Mouse (Mus musculus) embryonic facial prominence, embryonic 12.5 days (tissue): ENCODE data around the gene Txndc11. TPM values are rescaled to one million over a fixed set of nuclear protein-coding genes. Genes with fewer than 3 reads are reported as not detected.

Experiments
- ATAC-seq: fragments of 200-750 bp; cut with Nextera tagmentation; 2 replicates; pipeline ENCODE4 v1.8.0; 2017; ENCODE audit not compliant: insufficient number of reproducible peaks, insufficient read depth, low FRiP score, low TSS enrichment
- H3K27ac ChIP-seq: fragments of 300-500 bp; sonication (generic); 2 replicates; pipeline ENCODE4 v1.5.1; 2016; ENCODE audit warnings: mild to moderate bottlenecking
- H3K27me3 ChIP-seq: fragments of 300-500 bp; sonication (generic); 2 replicates; pipeline ENCODE4 v1.6.1; 2016; ENCODE audit warnings: mild to moderate bottlenecking, moderate library complexity
- H3K36me3 ChIP-seq: fragments of 300-500 bp; sonication (generic); 2 replicates; pipeline ENCODE4 v1.6.1; 2016; ENCODE audit warnings: mild to moderate bottlenecking
- H3K4me1 ChIP-seq: fragments of 300-500 bp; sonication (generic); 2 replicates; pipeline ENCODE4 v1.6.1; 2016
- H3K4me2 ChIP-seq: fragments of 300-500 bp; sonication (generic); replicated peaks from 2 replicates; pipeline ENCODE4 v1.6.1; 2016; ENCODE audit warnings: mild to moderate bottlenecking, moderate library complexity
- H3K4me3 ChIP-seq: fragments of 300-500 bp; sonication (generic); 2 replicates; pipeline ENCODE4 v1.5.1; 2016; ENCODE audit warnings: mild to moderate bottlenecking
- H3K9ac ChIP-seq: fragments of 300-500 bp; sonication (generic); 2 replicates; pipeline ENCODE4 v1.6.1; 2016; ENCODE audit warnings: mild to moderate bottlenecking, moderate library complexity
- H3K9me3 ChIP-seq: fragments of 300-500 bp; sonication (generic); 2 replicates; pipeline ENCODE4 v1.6.1; 2016; ENCODE audit warnings: mild to moderate bottlenecking, moderate library complexity
- WGBS: fragments of 180-500 bp; shearing (Covaris S2); methylation state at CpG from one replicate; pipeline ENCODE4 v1.1.7; 2016; 5-methylcytosine and 5-hydroxymethylcytosine counted together
- microRNA-seq: library from miRNA; unstranded; fragments of <30 nt; microRNA quantifications from one replicate; pipeline ENCODE4, GENCODE M21; 2017
- polyA plus RNA-seq: library from polyadenylated mRNA; unstranded; fragments of >200 nt; fragmentation: Nextera tagmentation; extraction: Ambion mirVana; gene quantifications from 2 replicates; pipeline ENCODE4 v1.2.1, GENCODE M21; 2016

Gene Txndc11
- polyA plus RNA-seq, 1 experiment from 2014 or later: 41.7 TPM

DNA sequence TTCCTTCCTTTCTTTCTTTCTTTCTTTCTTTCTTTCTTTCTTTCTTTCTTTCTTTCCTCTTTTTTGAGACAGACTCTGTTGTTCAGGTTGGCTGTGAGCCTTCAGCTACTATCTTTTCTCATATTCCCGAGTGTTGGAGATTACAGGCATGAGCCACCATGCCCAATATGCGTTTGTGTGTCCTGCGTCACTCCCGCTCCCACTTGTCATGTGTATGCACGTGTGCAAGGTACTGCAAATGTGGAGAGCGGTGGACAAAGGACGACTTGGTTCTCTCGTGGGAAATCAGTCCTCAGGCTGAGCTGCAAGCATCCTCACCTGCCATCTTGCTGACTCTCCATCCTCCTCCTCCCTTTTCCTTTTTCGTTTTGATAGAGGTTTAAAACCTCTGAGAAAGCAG, 99.2 kb downstream of the Txndc11 start:
- WGBS: 81% methylated on average over 9 of the region's 9 CpGs
- Histone ChIP-seq H3K9me3 (no peaks in the 10 kb centered on the region), H3K4me3 (no peak overlapping the region), H3K27me3 (no peaks in the 10 kb centered on the region), H3K9ac (no peak overlapping the region), H3K36me3 (no peaks in the 10 kb centered on the region), H3K27ac (no peak overlapping the region), H3K4me2 (no peak overlapping the region), H3K4me1 (no peaks in the 10 kb centered on the region)
- ATAC-seq: no peak

DNA sequence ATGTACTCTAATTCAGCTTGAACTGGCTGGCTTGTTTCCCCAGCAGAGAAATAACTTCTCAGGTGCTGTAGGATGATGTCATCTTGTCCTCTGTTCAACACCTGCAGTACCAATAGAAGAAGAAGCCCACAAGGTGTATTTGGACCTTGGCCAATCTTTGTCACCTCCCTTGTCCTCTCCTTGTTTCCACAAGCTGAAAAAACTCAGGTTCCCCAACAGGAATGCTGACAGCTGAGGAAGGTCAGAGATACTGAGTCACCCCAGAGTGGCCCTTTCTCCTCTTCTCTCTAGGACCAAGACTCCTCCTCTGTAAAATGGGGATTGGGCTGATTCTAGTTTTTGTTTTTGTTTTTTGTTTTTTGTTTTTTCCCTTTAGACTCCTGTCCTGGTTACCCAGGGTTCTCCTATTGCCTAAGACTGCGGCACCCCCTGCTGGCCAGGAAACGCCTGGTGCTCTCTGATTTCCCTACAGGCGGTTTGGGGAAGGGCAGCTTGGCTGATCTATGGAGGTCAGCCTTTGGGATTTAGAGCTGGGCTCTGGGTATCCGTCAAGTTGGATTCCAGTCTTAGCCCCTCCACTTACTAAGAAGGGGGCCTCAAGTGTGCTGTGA, 100.2 kb downstream of the Txndc11 start:
- ATAC-seq: no peak
- WGBS: 2% methylated on average over 4 of the region's 4 CpGs

DNA sequence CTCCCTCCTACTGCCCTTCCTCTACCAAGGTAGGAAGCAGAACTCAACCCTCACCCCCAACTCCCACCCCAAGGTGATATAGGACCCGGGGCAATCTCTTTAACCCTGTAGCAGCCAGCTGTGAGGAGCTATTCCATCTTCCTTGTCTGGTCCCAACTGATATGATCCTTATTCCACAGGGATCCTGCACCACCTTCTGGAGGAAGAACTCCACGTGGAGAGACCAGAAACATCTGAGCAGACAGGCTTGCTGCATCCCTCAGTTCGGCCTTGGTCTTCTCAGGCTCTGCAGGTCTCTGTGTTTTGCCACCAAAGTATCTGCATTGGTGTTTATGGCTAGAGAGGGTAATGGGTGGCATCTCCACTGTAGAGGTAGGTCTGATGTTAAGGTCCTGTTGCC, 103.1 kb downstream of the Txndc11 start:
- no peak overlapping the region for H3K27ac ChIP-seq
- WGBS: 63% methylated on average over 3 of the region's 3 CpGs
- no peak overlapping the region for H3K9ac ChIP-seq
- no peak overlapping the region for H3K4me2 ChIP-seq
- H3K36me3 ChIP-seq: no peaks in the 10 kb centered on the region
- no peaks in the 10 kb centered on the region for H3K27me3 ChIP-seq
- H3K4me3 ChIP-seq: no peak overlapping the region
- no peak for ATAC-seq
- H3K4me1 ChIP-seq: no peaks in the 10 kb centered on the region
- H3K9me3 ChIP-seq: no peaks in the 10 kb centered on the region

More for the DNA sequence above, 100.2 kb downstream of the Txndc11 start:
- H3K4me2 ChIP-seq: no peak overlapping the region
- H3K9ac ChIP-seq: no peak overlapping the region
- H3K4me3 ChIP-seq: no peak overlapping the region
- no peak overlapping the region for H3K27ac ChIP-seq
- no peaks in the 10 kb centered on the region for H3K27me3 ChIP-seq
- H3K4me1 ChIP-seq: no peaks in the 10 kb centered on the region
- H3K36me3 ChIP-seq: no peaks in the 10 kb centered on the region
- H3K9me3 ChIP-seq: no peaks in the 10 kb centered on the region

DNA sequence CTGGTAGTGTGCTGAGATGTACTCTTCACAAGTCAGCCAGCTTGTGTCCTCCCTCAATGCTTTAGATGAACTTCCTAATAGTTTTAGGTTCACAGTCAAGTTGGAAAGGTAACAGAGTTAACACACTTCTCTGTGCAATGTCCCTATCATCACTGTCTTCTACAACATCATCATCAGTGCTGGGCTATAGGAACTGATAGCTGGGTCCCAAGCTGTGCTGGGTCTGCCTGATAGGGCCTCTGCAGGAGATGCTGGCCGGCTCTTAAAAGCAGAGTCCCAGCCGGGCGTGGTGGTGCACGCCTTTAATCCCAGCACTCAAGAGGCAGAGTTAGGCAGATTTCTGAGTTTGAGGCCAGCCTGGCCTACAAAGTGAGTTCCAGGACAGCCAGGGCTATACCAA, 103.6 kb downstream of the Txndc11 start:
- no peak overlapping the region for H3K27ac ChIP-seq
- no peaks in the 10 kb centered on the region for H3K4me1 ChIP-seq
- no peak overlapping the region for H3K4me3 ChIP-seq
- H3K4me2 ChIP-seq: no peak overlapping the region
- no peaks in the 10 kb centered on the region for H3K27me3 ChIP-seq
- H3K9ac ChIP-seq: no peak overlapping the region
- no peaks in the 10 kb centered on the region for H3K36me3 ChIP-seq
- 77% methylated on average over 4 of the region's 4 CpGs for WGBS
- no peak for ATAC-seq
- H3K9me3 ChIP-seq: no peaks in the 10 kb centered on the region

DNA sequence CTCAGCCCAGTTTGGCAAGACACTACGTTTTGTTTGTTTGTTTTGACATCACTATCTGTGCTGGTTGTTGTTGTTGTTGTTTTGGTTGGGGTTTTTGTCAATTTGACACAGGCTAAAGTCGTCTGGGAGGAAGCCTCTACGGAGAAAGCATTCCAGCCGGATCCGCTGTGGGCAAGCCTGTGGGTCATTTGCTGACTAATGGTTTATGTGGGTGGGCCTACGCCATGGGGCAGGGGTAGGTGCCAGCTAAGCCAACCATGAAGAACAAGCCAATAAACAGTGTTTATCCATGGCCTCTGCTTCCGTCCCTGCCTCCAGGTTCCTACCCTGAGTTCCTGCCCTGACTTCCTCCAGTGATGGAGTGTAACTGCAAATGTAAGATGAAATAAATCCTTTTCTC, 106.2 kb downstream of the Txndc11 start:
- no peak overlapping the region for H3K9ac ChIP-seq
- no peaks in the 10 kb centered on the region for H3K9me3 ChIP-seq
- no peaks in the 10 kb centered on the region for H3K27me3 ChIP-seq
- H3K27ac ChIP-seq: no peak overlapping the region
- H3K4me2 ChIP-seq: no peak overlapping the region
- H3K4me1 ChIP-seq: no peaks in the 10 kb centered on the region
- 79% methylated on average over 7 of the region's 7 CpGs for WGBS
- no peaks in the 10 kb centered on the region for H3K36me3 ChIP-seq
- no peak overlapping the region for H3K4me3 ChIP-seq
- ATAC-seq: no peak

Small RNA genes within 50 kb of the gene (microRNA-seq; reads per million reads assigned to microRNA genes)
- 105 reads per million, percentile 52 among the genes with 10 or more reads in this experiment for gene Gm23935

Other genes with a start within 250 kb of the Txndc11 start
- 63.2 and 63.4 TPM in 2 replicates for gene Snn, start 73.7 kb downstream of the Txndc11 start, polyA plus RNA-seq
- gene Litaf, start 68.5 kb downstream of the Txndc11 start, polyA plus RNA-seq: 102 and 103 TPM in 2 replicates
- gene Zc3h7a, start 41.7 kb upstream of the Txndc11 start, polyA plus RNA-seq: 112 TPM in 2 replicates
- gene Rsl1d1, start 68.7 kb upstream of the Txndc11 start, polyA plus RNA-seq: 198 and 211 TPM in 2 replicates
- 106 and 107 TPM in 2 replicates for gene Gspt1, start 119.7 kb upstream of the Txndc11 start, polyA plus RNA-seq
- gene Tnfrsf17, start 179.2 kb upstream of the Txndc11 start, polyA plus RNA-seq: not detected in 2 replicates
- 16.0 and 19.6 TPM in 2 replicates for gene Snx29, start 188.3 kb upstream of the Txndc11 start, polyA plus RNA-seq